Mouse (Mus musculus): Measurements from ENCODE around the gene Hist1h2bh.

Gene Hist1h2bh

GRCm38 (mm10) chr13:23500424-23501200 is 42.6 kb downstream of the Hist1h2bh start:
- no peak for TF ChIP-seq GATA4 (IDR thresholded peaks at IDR 0.05; ENCODE audit: insufficient replicate concordance, low read length)

GRCm38 (mm10) chr13:23499943-23500342 is 43.2 kb downstream of the Hist1h2bh start:
- no peak for TF ChIP-seq GATA4 (IDR thresholded peaks at IDR 0.05; ENCODE audit: insufficient replicate concordance, low read length)

- no peak for TF ChIP-seq GATA4 (IDR thresholded peaks at IDR 0.05; ENCODE audit: insufficient replicate concordance, low read length)
These were observed 44.5 kb downstream of the Hist1h2bh start for GRCm38 (mm10) chr13:23498653-23499052.

GRCm38 (mm10) chr13:23497656-23498321 is 45.4 kb downstream of the Hist1h2bh start:
- TF ChIP-seq GATA4 (IDR thresholded peaks at IDR 0.05; ENCODE audit: insufficient replicate concordance, low read length): no peak

- TF ChIP-seq GATA4 (IDR thresholded peaks at IDR 0.05; ENCODE audit: insufficient replicate concordance, low read length): no peak
These were observed 47.7 kb downstream of the Hist1h2bh start for GRCm38 (mm10) chr13:23495526-23495925.

GRCm38 (mm10) chr13:23491990-23492389 is 51.2 kb downstream of the Hist1h2bh start:
- no peak for TF ChIP-seq GATA4 (IDR thresholded peaks at IDR 0.05; ENCODE audit: insufficient replicate concordance, low read length)
